23 mouse cellular contexts compared by ENCODE assay signal in genomic region chr6:120746416-120746815, GRCm38 (mm10). TPM values are rescaled to one million over a fixed set of nuclear protein-coding genes. Genes with fewer than 3 reads are reported as not detected.
"Had no signal": no experiment of that assay in that cellular context is flagged by ENCODE, and none has a peak within 500 bp of the region (broad histone marks: within the 10 kb centered on the region; RNA-seq: fewer than 3 reads in every experiment).

No protein-coding gene starts in this region.

- H3K9me3 ChIP-seq: forebrain, embryonic 15.5 days; heart, embryonic 10.5 days; heart, embryonic 12.5 days; hindbrain, embryonic 13.5 days; hindbrain, embryonic 15.5 days; limb, embryonic 13.5 days; limb, embryonic 15.5 days; liver, embryonic 12.5 days had no signal

- ATAC-seq: forebrain, embryonic 15.5 days; forebrain, postnatal 0 days; hindbrain, postnatal 0 days; intestine, embryonic 16.5 days; liver, embryonic 12.5 days had no signal

- H3K9ac ChIP-seq: forebrain, embryonic 15.5 days; forebrain, postnatal 0 days; heart, embryonic 12.5 days; hindbrain, embryonic 13.5 days; hindbrain, embryonic 15.5 days; limb, embryonic 13.5 days; limb, embryonic 15.5 days; liver, embryonic 12.5 days; liver, embryonic 14.5 days had no signal

- H3K36me3 ChIP-seq: heart, embryonic 12.5 days; hindbrain, embryonic 15.5 days; limb, embryonic 15.5 days had no signal

- H3K27me3 ChIP-seq: forebrain, embryonic 15.5 days; heart, embryonic 12.5 days; hindbrain, embryonic 13.5 days; hindbrain, embryonic 15.5 days; limb, embryonic 13.5 days; limb, embryonic 15.5 days; liver, embryonic 12.5 days had no signal

- H3K27ac ChIP-seq: forebrain, embryonic 15.5 days; heart, embryonic 10.5 days; hindbrain, embryonic 13.5 days; hindbrain, embryonic 15.5 days; hindbrain, postnatal 0 days; limb, embryonic 13.5 days; limb, embryonic 15.5 days; liver, embryonic 12.5 days; liver, embryonic 14.5 days had no signal

- H3K4me1 ChIP-seq: forebrain, embryonic 15.5 days; heart, embryonic 10.5 days; heart, embryonic 12.5 days; hindbrain, embryonic 13.5 days; hindbrain, embryonic 15.5 days; limb, embryonic 13.5 days; limb, embryonic 15.5 days; liver, embryonic 12.5 days had no signal

- H3K4me2 ChIP-seq: forebrain, embryonic 15.5 days; heart, embryonic 12.5 days; hindbrain, embryonic 13.5 days; hindbrain, embryonic 15.5 days; limb, embryonic 13.5 days; limb, embryonic 15.5 days; liver, embryonic 12.5 days had no signal

- H3K4me3 ChIP-seq: forebrain, embryonic 15.5 days; heart, embryonic 10.5 days; heart, embryonic 12.5 days; hindbrain, embryonic 13.5 days; hindbrain, embryonic 15.5 days; limb, embryonic 13.5 days; limb, embryonic 15.5 days; liver, embryonic 12.5 days had no signal

- DNase-seq: forebrain, postnatal 0 days; gastrocnemius, postnatal 14 days; gastrocnemius, postnatal 36 days; heart, adult 18-20 months; heart, postnatal 10 days; layer of hippocampus, adult 9-11 months; layer of hippocampus, postnatal 36 days; left cerebral cortex, postnatal 4 days; lung, adult 18-20 months had no signal

RNA-seq across cellular contexts. Expression of gene Slc25a18, which starts 27.0 kb away (rescaled TPM):
- total RNA-seq: gastrocnemius, adult 18-20 months; gastrocnemius, postnatal 36 days; hematopoietic stem cell, adult 5-6 weeks; liver, adult 2 months had no signal
- polyA plus RNA-seq: intestine, embryonic 16.5 days; liver, adult 2 months had no signal
